Mouse (Mus musculus) gonadal fat pad, adult 2 months (tissue): ENCODE data around the gene Rai1. TPM values are rescaled to one million over a fixed set of nuclear protein-coding genes. Genes with fewer than 3 reads are reported as not detected.

ENCODE experiments used
- polyA plus RNA-seq: library from polyadenylated mRNA; depleted of rRNA; stranded (reverse); fragments of >200 nt; gene quantifications from 2 replicates; pipeline ENCODE4 v1.2.3, GENCODE M21; 2012; rRNA removed

The Rai1 gene
- polyA plus RNA-seq, 1 experiment, result 24.1 TPM

Other genes starting within 250 kb of the Rai1 start
- gene Med9, start 156.8 kb upstream of the Rai1 start, polyA plus RNA-seq, result 48.3 and 49.2 TPM in 2 replicates
- 86.8 and 123 TPM in 2 replicates for gene Rasd1, start 140.1 kb upstream of the Rai1 start, polyA plus RNA-seq
- 211 and 228 TPM in 2 replicates for gene Pemt, start 58.5 kb upstream of the Rai1 start, polyA plus RNA-seq
- 393 and 402 TPM in 2 replicates for gene Srebf1, start 117.6 kb downstream of the Rai1 start, polyA plus RNA-seq
- gene Tom1l2, start 247.9 kb downstream of the Rai1 start, polyA plus RNA-seq, result 75.5 and 78.9 TPM in 2 replicates
- gene Drc3, start 248.3 kb downstream of the Rai1 start, polyA plus RNA-seq, result 4.5 and 5.0 TPM in 2 replicates